Mouse (Mus musculus): ENCODE data around the gene Stim1. TPM values are rescaled to one million over a fixed set of nuclear protein-coding genes. Genes with fewer than 3 reads are reported as not detected.
"Not testable (repeated sequence)": the region's sequence is repeated elsewhere in the genome, so short reads cannot be mapped to it uniquely, and the experiment has no call there.

Stim1 gene
- polyA plus RNA-seq, 1 experiment from 2014 or later = 23.3 TPM

DNA sequence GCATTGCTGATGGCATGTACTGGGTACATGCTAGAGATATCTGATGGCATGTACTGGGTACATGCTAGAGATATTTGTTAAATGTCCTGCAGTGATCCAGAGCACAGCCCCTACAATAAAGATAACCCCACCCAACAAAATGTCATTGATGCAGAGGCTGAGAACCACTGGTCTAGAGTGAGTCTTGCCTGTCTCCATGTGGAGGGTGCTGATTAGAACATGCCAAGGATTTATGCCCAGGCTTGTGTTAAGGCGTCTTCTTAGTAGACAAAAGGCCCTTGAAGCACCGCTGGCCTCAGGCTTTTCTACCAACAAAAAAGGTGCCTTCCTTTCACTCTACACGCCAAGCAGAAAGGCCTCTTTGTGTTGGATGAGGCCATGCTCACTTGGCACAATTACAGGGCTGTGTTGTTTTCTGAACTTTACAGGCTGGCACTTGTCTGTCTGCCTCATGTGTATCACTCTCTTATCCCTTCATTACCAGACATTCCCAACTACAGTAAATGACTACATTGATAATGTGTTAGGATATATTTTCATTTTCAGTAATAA is 131.7 kb downstream of the Stim1 start:
- Histone ChIP-seq H3K4me2 (no peak overlapping the region), H3K4me1 (replicated peaks; ENCODE audit: control insufficient read depth, insufficient read depth, low read length) (no peaks in the 10 kb centered on the region), H3K4me3 (ENCODE audit: low read depth, low read length) (no peak overlapping the region), H3K27me3 (replicated peaks; ENCODE audit: control insufficient read depth, insufficient read depth, low read length) (no peaks in the 10 kb centered on the region), H3K27ac (ENCODE audit: low read depth, low read length) (no peak overlapping the region), H3K9ac (ENCODE audit: low read depth, low read length) (no peak overlapping the region), H3K9me3 (ENCODE audit: control insufficient read depth, low read length) (no peaks in the 10 kb centered on the region), H3K36me3 (ENCODE audit: control insufficient read depth, insufficient read depth, low read length) (no peaks in the 10 kb centered on the region)
- ATAC-seq (replicated peaks; ENCODE audit: low FRiP score) (no peak), DNase-seq (ENCODE audit: low spot score) (no peak)
- WGBS = 84% methylated on average over 3 of the region's 3 CpGs

DNA sequence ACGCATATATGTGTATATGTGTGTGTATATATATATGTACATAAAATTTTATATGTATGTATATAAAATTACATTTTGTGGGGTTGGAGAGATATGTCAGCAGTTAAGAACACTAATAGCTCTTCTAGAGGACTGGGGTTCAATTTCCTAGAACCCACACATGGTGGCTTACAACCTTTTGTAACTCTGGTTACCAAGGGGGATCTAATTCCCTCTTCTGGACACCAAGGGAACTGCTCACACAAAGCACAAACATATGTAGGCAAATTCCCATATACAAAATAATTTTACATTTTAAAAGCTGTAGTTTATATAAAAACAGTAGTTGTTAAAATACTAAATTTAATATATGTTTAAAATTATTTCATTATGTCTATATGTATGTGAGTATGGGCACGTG is 136.5 kb downstream of the Stim1 start:
- Histone ChIP-seq H3K4me2 (no peak overlapping the region), H3K4me3 (ENCODE audit: low read depth, low read length) (no peak overlapping the region), H3K27ac (ENCODE audit: low read depth, low read length) (no peak overlapping the region), H3K36me3 (ENCODE audit: control insufficient read depth, insufficient read depth, low read length) (no peaks in the 10 kb centered on the region; the same call in 1 of the 2 replicates), H3K9ac (ENCODE audit: low read depth, low read length) (no peak overlapping the region), H3K4me1 (replicated peaks; ENCODE audit: control insufficient read depth, insufficient read depth, low read length) (0 out of 2 replicates have a peak, but pooled peaks cover 2% of the 10 kb centered on the region), H3K9me3 (ENCODE audit: control insufficient read depth, low read length) (no peaks in the 10 kb centered on the region), H3K27me3 (replicated peaks; ENCODE audit: control insufficient read depth, insufficient read depth, low read length) (no peaks in the 10 kb centered on the region)
- ATAC-seq (replicated peaks; ENCODE audit: low FRiP score) = no peak
- DNase-seq (ENCODE audit: low spot score) = no peak
- WGBS = 95% methylated on average over 2 of the region's 2 CpGs

DNA sequence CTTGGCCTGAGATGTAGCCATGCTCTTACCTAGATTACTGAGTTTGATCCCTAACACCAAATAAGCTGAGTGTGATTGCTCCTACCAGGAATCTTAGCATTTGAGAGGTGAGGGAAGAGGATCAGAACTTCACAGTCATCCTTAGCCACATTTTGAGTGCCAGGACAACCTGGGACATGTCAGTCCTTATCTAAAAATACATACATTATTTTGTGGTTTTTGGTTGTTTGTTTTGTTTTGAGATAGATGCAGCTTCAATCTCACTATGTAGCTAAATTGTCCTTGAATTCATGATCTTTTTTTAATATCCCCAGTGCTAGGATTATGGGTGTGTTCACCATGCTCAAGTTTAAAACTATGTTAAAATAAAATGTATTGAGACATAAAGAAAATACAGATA is 139.8 kb downstream of the Stim1 start:
- no peak for DNase-seq (ENCODE audit: low spot score)
- ATAC-seq (replicated peaks; ENCODE audit: low FRiP score) = no peak
- Histone ChIP-seq H3K9ac (ENCODE audit: low read depth, low read length) (no peak overlapping the region), H3K4me3 (ENCODE audit: low read depth, low read length) (no peak overlapping the region), H3K4me2 (no peak overlapping the region), H3K9me3 (ENCODE audit: control insufficient read depth, low read length) (no peaks in the 10 kb centered on the region), H3K36me3 (ENCODE audit: control insufficient read depth, insufficient read depth, low read length) (peaks cover 2% of the 10 kb centered on the region; the same call in 1 of the 2 replicates), H3K27me3 (replicated peaks; ENCODE audit: control insufficient read depth, insufficient read depth, low read length) (no peaks in the 10 kb centered on the region), H3K4me1 (replicated peaks; ENCODE audit: control insufficient read depth, insufficient read depth, low read length) (0 out of 2 replicates have a peak, but pooled peaks cover 2% of the 10 kb centered on the region), H3K27ac (ENCODE audit: low read depth, low read length) (no peak overlapping the region)

DNA sequence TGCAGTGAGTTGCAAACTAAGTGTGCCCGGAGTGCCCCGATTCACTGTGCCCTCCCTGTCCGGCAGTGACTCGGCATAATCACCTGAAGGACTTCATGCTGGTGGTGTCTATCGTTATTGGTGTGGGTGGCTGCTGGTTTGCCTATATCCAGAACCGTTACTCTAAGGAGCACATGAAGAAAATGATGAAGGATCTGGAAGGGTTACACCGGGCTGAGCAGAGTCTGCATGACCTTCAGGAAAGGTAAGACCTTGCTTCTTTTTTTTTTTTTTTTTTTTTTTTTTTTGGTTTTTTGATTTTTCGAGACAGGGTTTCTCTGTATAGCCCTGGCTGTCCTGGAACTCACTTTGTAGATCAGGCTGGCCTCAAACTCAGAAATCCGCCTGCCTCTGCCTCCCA is 147.7 kb downstream of the Stim1 start:
- not testable (repeated sequence) for H3K4me1 ChIP-seq (replicated peaks; ENCODE audit: control insufficient read depth, insufficient read depth, low read length); H3K27ac ChIP-seq (ENCODE audit: low read depth, low read length); H3K9ac ChIP-seq (ENCODE audit: low read depth, low read length); H3K36me3 ChIP-seq (ENCODE audit: control insufficient read depth, insufficient read depth, low read length); DNase-seq (ENCODE audit: low spot score); ATAC-seq (replicated peaks; ENCODE audit: low FRiP score); H3K27me3 ChIP-seq (replicated peaks; ENCODE audit: control insufficient read depth, insufficient read depth, low read length); H3K9me3 ChIP-seq (ENCODE audit: control insufficient read depth, low read length); H3K4me3 ChIP-seq (ENCODE audit: low read depth, low read length); H3K4me2 ChIP-seq
- WGBS = 86% methylated on average over 9 of the region's 9 CpGs

DNA sequence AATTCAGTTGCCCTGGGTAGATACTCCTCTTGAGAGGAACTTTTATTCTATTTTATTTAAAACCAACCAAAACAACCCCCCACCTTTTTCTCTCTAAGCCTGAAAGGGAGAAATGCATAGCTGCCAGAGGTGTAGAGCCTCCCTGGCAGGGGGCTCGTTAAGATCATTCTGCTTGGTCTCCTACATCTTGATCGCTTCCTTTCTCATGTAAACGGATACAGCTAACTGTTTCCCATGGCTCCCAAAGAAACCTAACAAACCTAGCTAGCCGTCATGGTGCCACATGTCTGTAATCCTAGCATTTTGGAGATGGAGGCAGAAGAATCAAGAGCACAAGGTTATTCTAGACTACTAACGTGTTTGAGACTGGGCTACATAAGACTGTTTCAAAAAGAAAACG is 148.2 kb downstream of the Stim1 start:
- DNase-seq (ENCODE audit: low spot score) (no peak), ATAC-seq (replicated peaks; ENCODE audit: low FRiP score) (no peak)
- Histone ChIP-seq H3K4me1 (replicated peaks; ENCODE audit: control insufficient read depth, insufficient read depth, low read length) (peaks cover 3% of the 10 kb centered on the region; the same call in 1 of the 2 replicates), H3K27ac (ENCODE audit: low read depth, low read length) (no peak overlapping the region), H3K9me3 (ENCODE audit: control insufficient read depth, low read length) (no peaks in the 10 kb centered on the region), H3K4me3 (ENCODE audit: low read depth, low read length) (no peak overlapping the region), H3K27me3 (replicated peaks; ENCODE audit: control insufficient read depth, insufficient read depth, low read length) (no peaks in the 10 kb centered on the region), H3K4me2 (no peak overlapping the region), H3K36me3 (ENCODE audit: control insufficient read depth, insufficient read depth, low read length) (peaks cover 2% of the 10 kb centered on the region; the same call in 1 of the 2 replicates), H3K9ac (ENCODE audit: low read depth, low read length) (no peak overlapping the region)
- 66% methylated on average over 6 of the region's 6 CpGs for WGBS

DNA sequence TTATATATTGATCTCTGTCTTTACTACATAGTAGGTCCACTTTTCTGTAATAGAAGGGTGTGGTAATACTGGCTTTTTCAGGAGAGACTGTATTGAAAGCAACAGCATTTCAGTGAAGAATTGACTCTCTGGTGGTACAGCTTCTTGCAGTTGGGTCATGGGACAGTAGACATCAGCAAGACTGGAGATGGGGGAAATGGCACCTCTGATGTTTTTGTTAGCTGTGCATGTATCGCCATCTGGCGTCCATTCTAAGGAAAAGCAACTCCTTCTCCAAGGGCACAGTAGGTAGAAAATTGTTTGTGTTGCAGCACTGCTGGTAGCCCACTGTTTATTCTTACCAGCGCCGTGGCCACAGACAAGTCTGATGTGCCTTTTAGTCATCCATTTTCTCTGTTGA is 149.8 kb downstream of the Stim1 start:
- H3K36me3 ChIP-seq (ENCODE audit: control insufficient read depth, insufficient read depth, low read length) = no peaks in the 10 kb centered on the region

DNA sequence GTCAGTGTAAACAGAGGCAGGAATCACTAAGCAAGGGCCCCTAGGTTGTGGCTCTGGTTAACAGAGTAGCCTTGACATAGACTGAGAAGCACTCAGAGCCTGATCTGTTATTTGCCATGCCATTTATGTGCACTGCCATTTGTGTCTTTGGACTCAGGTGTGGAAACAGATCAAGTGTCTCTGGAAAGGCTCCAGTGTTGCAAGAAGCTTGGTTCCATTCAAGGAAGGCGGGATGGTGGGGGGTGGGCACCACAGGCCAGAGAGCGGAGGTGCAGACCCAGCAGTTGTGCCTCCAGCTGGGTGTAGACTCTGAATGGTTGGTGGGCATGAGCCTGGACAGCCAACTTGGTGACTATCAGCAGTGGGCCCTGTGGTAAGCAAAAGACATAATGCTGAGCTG is 154.4 kb downstream of the Stim1 start:
- Histone ChIP-seq H3K27me3 (replicated peaks; ENCODE audit: control insufficient read depth, insufficient read depth, low read length) (no peaks in the 10 kb centered on the region), H3K4me3 (ENCODE audit: low read depth, low read length) (no peak overlapping the region), H3K9me3 (ENCODE audit: control insufficient read depth, low read length) (no peaks in the 10 kb centered on the region), H3K4me1 (replicated peaks; ENCODE audit: control insufficient read depth, insufficient read depth, low read length) (no peaks in the 10 kb centered on the region), H3K4me2 (no peak overlapping the region), H3K27ac (ENCODE audit: low read depth, low read length) (no peak overlapping the region), H3K9ac (ENCODE audit: low read depth, low read length) (no peak overlapping the region), H3K36me3 (ENCODE audit: control insufficient read depth, insufficient read depth, low read length) (no peaks in the 10 kb centered on the region)
- 96% methylated on average over 2 of the region's 2 CpGs for WGBS
- DNase-seq (ENCODE audit: low spot score) (no peak), ATAC-seq (replicated peaks; ENCODE audit: low FRiP score) (no peak)

More for the DNA sequence above, 149.8 kb downstream of the Stim1 start:
- no peak overlapping the region for H3K27ac ChIP-seq (ENCODE audit: low read depth, low read length)
- DNase-seq (ENCODE audit: low spot score) = no peak
- peak; percentile 61; the same call in 1 of the 2 replicates for ATAC-seq (replicated peaks; ENCODE audit: low FRiP score)
- peaks cover 3% of the 10 kb centered on the region; the same call in 1 of the 2 replicates for H3K4me1 ChIP-seq (replicated peaks; ENCODE audit: control insufficient read depth, insufficient read depth, low read length)
- H3K9me3 ChIP-seq (ENCODE audit: control insufficient read depth, low read length) = no peaks in the 10 kb centered on the region
- H3K27me3 ChIP-seq (replicated peaks; ENCODE audit: control insufficient read depth, insufficient read depth, low read length) = no peaks in the 10 kb centered on the region
- H3K9ac ChIP-seq (ENCODE audit: low read depth, low read length) = no peak overlapping the region
- H3K4me2 ChIP-seq = no peak overlapping the region
- WGBS = 5% methylated on average over 4 of the region's 4 CpGs
- no peak overlapping the region for H3K4me3 ChIP-seq (ENCODE audit: low read depth, low read length)

DNA sequence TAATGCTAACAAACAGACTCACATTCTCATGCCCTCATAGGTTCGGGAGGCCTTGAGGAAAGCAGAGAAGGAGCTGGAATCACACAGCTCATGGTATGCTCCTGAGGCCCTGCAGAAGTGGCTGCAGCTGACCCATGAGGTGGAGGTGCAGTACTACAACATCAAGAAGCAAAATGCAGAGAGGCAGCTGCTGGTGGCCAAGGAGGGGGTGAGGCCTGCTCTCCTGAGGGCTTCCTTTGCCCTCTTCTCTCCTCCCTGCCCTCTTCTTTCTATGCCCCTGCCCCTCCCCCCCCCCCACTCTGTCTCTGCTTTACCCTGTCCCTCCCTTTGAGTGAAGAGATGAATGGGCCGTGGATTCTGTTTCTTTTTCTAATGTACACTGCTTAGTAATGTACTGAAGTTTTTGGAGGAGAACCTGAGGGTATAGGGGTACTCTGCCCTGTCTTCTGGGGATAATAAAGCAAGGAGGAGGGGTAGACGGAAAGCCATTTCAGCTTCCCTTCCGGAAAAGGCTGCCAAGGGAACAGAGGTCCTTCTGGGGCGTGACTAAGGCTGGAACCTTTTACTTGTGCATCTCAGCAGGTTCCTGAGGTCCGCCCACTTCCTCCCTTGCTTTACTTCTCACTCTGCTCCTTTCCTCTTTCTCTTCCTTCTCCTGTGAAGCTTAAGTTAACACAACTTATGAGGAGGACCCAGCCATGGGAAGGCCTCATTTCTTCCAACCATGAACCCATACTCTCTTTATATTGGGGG is 158.5 kb downstream of the Stim1 start:
- no peaks in the 10 kb centered on the region for H3K4me1 ChIP-seq (replicated peaks; ENCODE audit: control insufficient read depth, insufficient read depth, low read length)
- no peaks in the 10 kb centered on the region for H3K9me3 ChIP-seq (ENCODE audit: control insufficient read depth, low read length)
- H3K36me3 ChIP-seq (ENCODE audit: control insufficient read depth, insufficient read depth, low read length) = no peaks in the 10 kb centered on the region
- H3K27me3 ChIP-seq (replicated peaks; ENCODE audit: control insufficient read depth, insufficient read depth, low read length) = no peaks in the 10 kb centered on the region
- no peak overlapping the region for H3K4me3 ChIP-seq (ENCODE audit: low read depth, low read length)
- no peak overlapping the region for H3K27ac ChIP-seq (ENCODE audit: low read depth, low read length)
- DNase-seq (ENCODE audit: low spot score) = no peak
- 51% methylated on average over 6 of the region's 6 CpGs for WGBS
- ATAC-seq (replicated peaks; ENCODE audit: low FRiP score) = no peak
- no peak overlapping the region for H3K9ac ChIP-seq (ENCODE audit: low read depth, low read length)
- no peak overlapping the region for H3K4me2 ChIP-seq

DNA sequence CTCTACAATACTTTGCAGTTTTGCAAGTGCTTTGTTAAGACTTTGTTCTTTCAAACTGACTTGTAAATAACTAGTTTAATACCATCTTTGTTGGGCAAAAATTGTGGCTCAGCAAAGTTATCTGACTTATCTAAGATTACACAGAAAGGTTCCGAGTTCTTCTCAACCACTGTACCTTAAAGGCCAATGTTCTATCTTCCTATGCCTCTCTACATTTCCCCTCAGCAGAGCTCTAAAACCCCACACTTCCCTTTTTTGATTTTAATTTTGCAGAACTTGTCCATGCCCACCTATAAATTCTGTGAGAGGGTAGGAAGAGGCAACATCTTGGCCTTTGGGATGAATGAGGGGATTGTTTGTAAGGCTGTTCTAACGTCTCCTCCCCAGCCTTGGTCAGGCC is 166.7 kb downstream of the Stim1 start:
- Histone ChIP-seq H3K27ac (ENCODE audit: low read depth, low read length) (no peak overlapping the region), H3K9me3 (ENCODE audit: control insufficient read depth, low read length) (no peaks in the 10 kb centered on the region), H3K27me3 (replicated peaks; ENCODE audit: control insufficient read depth, insufficient read depth, low read length) (no peaks in the 10 kb centered on the region), H3K36me3 (ENCODE audit: control insufficient read depth, insufficient read depth, low read length) (no peaks in the 10 kb centered on the region), H3K9ac (ENCODE audit: low read depth, low read length) (no peak overlapping the region), H3K4me2 (no peak overlapping the region), H3K4me1 (replicated peaks; ENCODE audit: control insufficient read depth, insufficient read depth, low read length) (no peaks in the 10 kb centered on the region), H3K4me3 (ENCODE audit: low read depth, low read length) (no peak overlapping the region)
- no peak for DNase-seq (ENCODE audit: low spot score)
- 69% methylated on average over 2 of the region's 2 CpGs for WGBS
- no peak for ATAC-seq (replicated peaks; ENCODE audit: low FRiP score)

Data from liver, embryonic 11.5 days (tissue).